Mouse (Mus musculus) brain, embryonic 14.5 days (tissue): ENCODE measurements around the gene Ndufa11.

Source experiments
- CTCF ChIP-seq: fragments of 200-500 bp; IDR thresholded peaks from 2 replicates; pipeline ENCODE4 v1.5.1; 2012; ENCODE audit warnings: inconsistent platforms, mild to moderate bottlenecking, moderate library complexity, borderline replicate concordance; ENCODE audit not compliant: insufficient read depth, insufficient read length; ENCODE audit errors: extremely low read depth
- POLR2A ChIP-seq: fragments of 200-500 bp; IDR thresholded peaks from 2 replicates; pipeline ENCODE4 v1.6.1; 2012; ENCODE audit warnings: mild to moderate bottlenecking, inconsistent platforms, borderline replicate concordance; ENCODE audit not compliant: poor library complexity, insufficient read depth, insufficient read length, severe bottlenecking; ENCODE audit errors: extremely low read depth

- TF ChIP-seq CTCF (no peak), POLR2A (no peak)
Observed at GRCm38 (mm10) chr17:56727029-56727649, 9.6 kb downstream of the Ndufa11 start.
